Mouse (Mus musculus): ENCODE results near the gene Rnaseh2a.

Rnaseh2a gene

DNA sequence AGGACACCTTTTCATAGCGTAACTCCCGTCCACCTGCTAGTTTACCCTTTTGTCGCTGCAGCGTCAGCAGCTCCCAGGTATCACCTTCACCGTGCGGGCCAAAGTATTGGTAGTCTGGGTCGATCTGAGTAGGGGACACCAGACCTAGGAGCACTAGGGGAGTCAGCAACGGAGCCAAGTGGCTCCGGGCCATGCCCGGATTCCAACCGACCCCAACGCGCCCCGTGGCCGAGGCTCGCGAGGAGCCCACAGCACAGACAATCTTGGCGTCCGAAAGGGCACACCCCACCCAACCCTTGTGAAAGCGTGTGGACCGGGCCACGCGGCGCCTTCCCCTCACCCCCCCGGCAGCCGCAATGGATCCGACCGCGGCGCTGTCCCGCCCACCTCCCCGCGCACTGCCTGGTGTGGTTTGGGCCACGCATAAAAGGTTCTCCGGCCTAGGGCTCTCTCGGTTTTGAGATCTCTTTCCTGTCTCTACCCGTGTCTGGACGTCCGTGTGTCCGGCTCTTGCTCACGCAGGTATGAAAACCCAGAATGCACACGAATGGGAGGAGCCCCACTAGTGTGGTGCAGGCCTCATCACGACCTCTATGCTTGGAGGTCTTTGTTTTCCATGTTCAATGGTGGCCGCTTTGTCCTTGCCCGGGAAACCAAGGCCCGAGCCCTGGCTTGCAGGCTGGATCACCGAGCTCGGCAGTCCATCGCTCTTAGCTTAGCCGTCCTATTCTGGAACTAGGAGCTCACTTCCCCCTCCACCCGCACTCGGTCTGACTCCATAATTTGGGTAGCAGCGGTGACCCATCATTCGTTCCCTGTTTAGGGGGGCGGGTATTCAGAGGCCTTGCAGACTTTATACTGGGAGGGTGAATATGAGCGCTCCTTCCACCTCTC lies at the start of gene Rnaseh2a, which contains the start of the genes Gm49661 and Prdx2:
Gene Rnaseh2a, minus strand, starts transcription at position 527 of the 894 bp plus-strand sequence.
Gene Gm49661, minus strand, starts transcription at position 193 of the 894 bp plus-strand sequence.
Gene Prdx2, plus strand, starts transcription at position 347 of the 894 bp plus-strand sequence.
- peak; percentile 78 for DNase-seq

GRCm38 (mm10) chr8:85017209-85017608 lies 47.6 kb upstream of the Rnaseh2a start:
- no peak for DNase-seq

- no peak for DNase-seq
Observed at GRCm38 (mm10) chr8:85016724-85017123, 47.2 kb upstream of the Rnaseh2a start.

DNA sequence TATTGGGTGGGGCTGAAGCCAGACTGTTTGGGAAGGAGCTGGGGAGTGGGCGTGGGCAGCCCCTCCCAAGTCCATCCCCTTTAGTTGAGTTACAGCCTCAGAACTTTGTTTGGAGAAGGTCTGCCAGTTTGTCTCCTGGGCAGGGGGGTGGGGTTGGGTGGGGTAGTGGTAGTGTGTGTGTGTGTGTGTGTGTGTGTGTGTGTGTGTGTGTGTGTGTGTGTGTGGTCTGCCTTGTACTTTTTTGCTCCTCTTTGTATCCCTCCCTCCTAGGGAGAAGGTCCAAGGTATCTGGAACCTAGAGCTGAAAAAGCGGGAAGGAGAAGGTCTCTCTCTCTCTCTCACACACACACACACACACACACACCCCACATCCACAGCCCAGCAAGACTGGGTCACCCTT lies 44.9 kb upstream of the Rnaseh2a start, which contains the start of gene Best2:
Gene Best2, minus strand, starts transcription at position 101 of the 400 bp plus-strand sequence.
- DNase-seq, result no peak

DNA sequence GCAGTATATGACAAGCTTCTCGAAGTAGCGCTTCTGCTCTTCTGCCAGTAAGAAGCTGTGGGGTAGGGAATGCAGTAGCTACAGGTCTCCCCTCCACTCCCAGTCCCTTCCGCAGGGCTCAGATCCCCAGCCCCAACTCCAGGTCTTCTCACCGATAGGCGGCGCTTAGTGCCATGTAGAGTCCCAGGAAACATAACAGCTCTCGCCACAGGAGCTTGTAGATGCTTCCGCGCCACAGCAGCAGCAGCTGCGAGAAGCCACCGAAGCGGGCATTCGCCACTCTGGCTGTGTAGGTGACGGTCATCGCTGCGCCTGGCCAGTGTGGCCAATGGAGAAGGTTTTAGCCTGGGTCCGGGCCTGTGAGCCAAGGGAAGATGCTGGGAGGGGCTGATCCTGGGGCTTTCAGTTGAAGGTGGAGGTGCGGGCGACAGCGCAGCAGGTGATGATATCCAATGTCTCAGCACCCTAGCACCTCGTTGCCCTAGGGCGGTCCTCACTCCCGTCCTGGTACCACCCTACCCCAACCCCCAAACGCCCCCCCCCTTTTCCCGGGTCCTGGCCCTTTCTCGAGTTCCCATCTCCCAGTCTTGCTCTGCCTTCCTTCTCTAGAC lies 43.8 kb upstream of the Rnaseh2a start:
- DNase-seq, result peak; percentile 81

DNA sequence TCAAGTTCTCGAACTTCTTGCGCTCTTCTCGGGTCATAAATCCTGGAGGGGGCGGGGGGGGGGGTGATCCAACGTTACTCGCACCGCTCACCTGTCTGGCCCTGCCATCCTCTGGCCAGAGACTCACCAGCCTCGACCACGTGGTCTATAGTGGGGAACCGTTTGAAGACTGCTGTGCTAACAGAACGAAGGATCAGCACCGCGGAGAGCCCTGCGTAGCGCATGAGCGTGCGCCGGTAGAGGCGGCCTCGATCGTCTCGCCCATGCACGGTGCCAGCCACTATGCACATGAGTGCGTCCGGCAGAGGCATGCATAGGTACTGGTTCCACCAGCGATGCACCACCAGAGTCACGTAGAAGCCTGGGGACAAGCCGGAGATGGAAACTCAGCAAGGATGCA lies 41.7 kb upstream of the Rnaseh2a start:
- DNase-seq, result no peak

DNA sequence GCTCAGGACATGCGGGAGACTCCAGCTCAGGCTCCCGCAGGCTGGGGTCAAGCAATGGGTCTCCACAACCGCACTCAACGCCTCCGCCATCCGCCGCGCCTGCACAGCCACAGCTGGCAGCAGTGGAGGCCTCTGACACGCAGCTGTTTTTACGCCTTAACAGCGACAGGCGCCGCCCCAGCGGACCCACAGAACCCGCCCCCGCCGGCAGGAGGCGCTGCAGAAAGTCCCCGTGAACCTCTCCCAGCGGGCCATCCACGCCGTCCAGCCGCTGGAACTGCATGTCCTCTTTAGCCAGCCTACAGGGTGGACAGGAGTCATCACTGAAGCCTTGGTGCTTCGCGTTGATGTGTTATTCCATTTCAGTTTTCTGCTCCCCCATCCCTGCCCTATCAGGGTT lies 38.1 kb upstream of the Rnaseh2a start:
- no peak for DNase-seq

- peak; percentile 95 for DNase-seq
Observed at GRCm38 (mm10) chr8:84997649-84998295, 28.2 kb upstream of the Rnaseh2a start.

DNA sequence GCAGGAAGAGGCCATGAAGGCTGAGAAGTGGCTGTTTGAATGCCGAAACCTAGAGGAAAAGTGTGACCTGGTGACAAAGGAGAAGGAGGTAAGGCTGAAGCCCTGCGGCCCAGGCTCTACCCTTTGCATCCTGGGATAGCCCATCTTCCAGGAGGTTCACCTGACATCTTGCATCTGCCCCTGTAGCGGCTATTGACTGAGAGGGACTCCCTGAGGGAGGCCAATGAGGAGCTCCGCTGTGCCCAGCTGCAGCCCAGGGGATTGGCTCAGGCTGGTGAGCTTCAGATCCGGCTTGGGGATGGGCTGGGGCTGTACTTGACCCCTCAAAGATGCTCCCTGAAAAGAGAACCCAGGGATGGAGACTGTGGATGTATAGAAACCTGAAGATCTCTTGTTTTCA lies 27.4 kb upstream of the Rnaseh2a start:
- no peak for DNase-seq

GRCm38 (mm10) chr8:84995680-84996079 lies 26.1 kb upstream of the Rnaseh2a start:
- DNase-seq, result no peak

- no peak for DNase-seq
Observed at GRCm38 (mm10) chr8:84994375-84994774, 24.8 kb upstream of the Rnaseh2a start.

DNA sequence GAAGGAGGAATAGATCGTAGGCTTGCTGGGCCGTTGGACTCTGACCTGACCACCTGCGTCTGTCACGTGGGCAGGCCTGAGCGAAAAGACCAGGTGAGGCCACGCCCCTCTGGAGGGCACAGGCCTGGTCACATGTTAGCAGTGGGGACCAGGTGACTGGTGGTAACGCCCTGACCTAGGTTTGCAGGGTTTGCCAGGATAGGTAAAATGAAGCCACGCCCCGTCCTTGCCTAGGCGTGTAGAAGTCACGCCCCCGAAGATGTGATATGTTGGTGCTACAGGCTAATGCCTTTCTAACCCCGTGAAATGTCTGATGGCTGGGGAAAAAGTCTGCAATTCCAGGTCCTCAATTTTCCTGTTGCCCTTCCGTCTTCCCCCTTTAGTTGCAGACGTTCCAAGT lies 21.3 kb upstream of the Rnaseh2a start:
- peak; percentile 85 for DNase-seq

DNA sequence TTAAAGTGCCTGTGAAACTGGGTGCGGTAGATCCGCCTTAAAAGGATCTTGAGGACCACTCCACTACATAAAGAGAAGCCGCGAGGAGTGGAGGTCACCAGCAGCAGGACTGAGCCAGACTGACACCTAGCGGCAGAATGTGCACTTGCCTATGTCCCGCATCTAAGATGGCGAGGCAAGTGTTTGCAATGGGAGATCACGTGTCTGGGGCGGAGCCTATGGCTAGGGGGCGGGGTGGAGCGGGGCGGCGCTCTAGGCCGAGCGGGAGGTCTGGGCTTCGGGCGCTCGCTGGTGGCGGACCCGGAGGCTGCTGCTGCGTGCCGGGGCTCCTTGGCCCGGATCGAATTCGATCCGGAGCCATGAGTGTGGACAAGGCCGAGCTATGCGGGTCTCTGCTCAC lies 20.8 kb upstream of the Rnaseh2a start, which contains the start of gene Hook2:
Gene Hook2, plus strand, starts transcription at position 255 of the 400 bp plus-strand sequence.
- DNase-seq, result peak; percentile 98

GRCm38 (mm10) chr8:84989810-84990209 lies 20.2 kb upstream of the Rnaseh2a start:
- peak; percentile 93 for DNase-seq

GRCm38 (mm10) chr8:84989311-84989731 lies 19.8 kb upstream of the Rnaseh2a start:
- DNase-seq, result peak; percentile 78

DNA sequence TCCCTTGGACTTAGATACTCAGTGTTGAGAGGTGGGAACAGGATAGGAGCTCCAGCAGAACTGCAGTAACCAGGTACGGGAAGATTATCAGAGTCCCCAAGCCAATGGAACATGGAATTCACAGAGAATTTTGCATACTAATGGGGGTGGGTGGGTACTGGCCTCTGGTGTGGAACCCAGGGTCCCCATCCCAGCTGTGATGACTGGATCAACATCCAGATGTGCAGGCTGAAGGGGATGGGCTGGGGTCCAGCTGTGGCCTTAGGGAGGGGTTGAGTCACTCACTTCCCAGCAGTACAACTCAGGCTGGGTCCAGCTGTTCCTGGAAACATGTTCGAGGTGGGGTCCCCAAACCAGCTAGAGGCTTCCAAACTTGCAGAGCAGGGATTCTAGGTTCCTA lies 18.3 kb upstream of the Rnaseh2a start:
- peak; percentile 57 for DNase-seq

GRCm38 (mm10) chr8:84987388-84987787 lies 17.8 kb upstream of the Rnaseh2a start:
- DNase-seq, result no peak

GRCm38 (mm10) chr8:84986379-84986945 lies 16.9 kb upstream of the Rnaseh2a start:
- DNase-seq, result peak; percentile 40

GRCm38 (mm10) chr8:84985684-84986378 lies 16.3 kb upstream of the Rnaseh2a start:
- peak; percentile 92 for DNase-seq

- DNase-seq, result no peak
Observed at GRCm38 (mm10) chr8:84985049-84985683, 15.6 kb upstream of the Rnaseh2a start.

- DNase-seq, result peak; percentile 64
Observed at GRCm38 (mm10) chr8:84984294-84985048, 14.9 kb upstream of the Rnaseh2a start.

All from cerebellum, adult 9-10 months (tissue).